Mouse (Mus musculus) erythroid progenitor cell, adult 5-6 weeks (primary cell): Measurements from ENCODE around the gene Ccdc184. TPM values are rescaled to one million over a fixed set of nuclear protein-coding genes. Genes with fewer than 3 reads are reported as not detected.

Source experiments
- ATAC-seq: replicated peaks from 2 replicates; pipeline ENCODE4 v1.8.0; 2016; ENCODE audit warnings: moderate number of reproducible peaks, mild to moderate bottlenecking, moderate TSS enrichment, inconsistent platforms; ENCODE audit not compliant: poor library complexity, low FRiP score, severe bottlenecking
- total RNA-seq, 2 experiments: library from RNA; stranded (forward) in 1 of 2; stranded (reverse) in 1 of 2; fragments of 150-400 nt in 1 of 2; fragments of 186-747, 209-891 nt in 1 of 2; gene quantifications; 2 replicates each; pipeline versions ENCODE4 v1.2.3 to v1.2.4; 2015 to 2017; ENCODE audit warnings: low replicate concordance in 2 of 2

Ccdc184 gene
- total RNA-seq (2015; ENCODE audit: low replicate concordance) = not detected in 2 replicates
- total RNA-seq (2017; ENCODE audit: low replicate concordance) = not detected in 2 replicates

DNA sequence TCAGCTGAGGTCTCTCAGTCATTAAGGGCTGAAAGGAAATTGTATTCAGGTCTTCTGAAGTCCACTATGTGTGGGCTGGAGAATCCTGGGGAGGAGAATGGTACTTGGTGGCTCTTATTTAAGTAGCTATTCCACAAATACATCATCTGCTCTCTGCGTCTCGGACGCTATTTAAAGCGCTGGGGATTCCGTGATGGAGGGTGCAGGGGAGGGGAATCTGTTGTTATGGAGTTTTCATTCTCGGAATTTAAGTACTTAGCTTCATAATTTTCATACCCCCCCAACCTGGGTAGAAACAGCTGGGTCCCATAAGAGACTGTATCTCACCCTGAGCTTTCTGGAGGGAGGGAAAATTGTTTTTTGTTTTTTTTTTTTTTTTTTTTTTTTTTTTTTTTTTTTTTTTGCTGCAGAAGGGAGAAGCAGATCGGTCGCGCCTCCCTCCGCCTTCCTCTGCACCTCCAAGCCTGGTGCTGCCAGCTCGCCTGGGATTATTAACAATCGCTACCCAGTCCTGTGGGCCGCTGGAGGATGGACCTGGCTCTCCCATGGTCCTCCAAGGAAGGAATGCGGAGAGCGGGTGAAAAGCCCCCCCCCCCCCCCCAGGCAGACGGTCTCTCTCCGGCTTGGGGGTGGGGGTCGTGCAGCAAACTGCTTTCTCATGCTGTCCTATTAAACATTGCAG is at the start of gene Ccdc184:
Gene Ccdc184, plus strand, starts transcription at position 196 of the 682 bp plus-strand sequence.
- no peak for ATAC-seq

DNA sequence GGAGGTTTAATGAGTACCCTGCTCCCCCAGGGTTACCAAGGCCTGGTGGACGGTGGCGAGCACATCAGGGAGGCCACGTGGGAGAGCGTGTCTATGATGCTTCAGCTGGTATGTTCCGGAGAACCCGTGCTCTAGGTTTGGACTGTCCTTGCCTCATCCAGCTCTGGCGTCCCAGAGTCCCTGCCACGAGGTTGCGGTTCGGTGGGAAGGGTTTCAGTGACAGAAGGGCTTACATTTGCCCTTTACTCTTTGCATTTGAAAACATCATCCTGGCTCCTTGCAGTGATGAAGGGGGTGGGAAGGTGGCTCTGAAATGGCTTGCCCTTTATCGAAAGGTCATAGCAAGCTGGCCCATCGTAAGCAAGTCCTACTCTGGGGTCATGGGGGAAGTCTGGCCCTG is 47.6 kb upstream of the Ccdc184 start:
- no peak for ATAC-seq

GRCm38 (mm10) chr15:98120831-98121230 is 46.1 kb upstream of the Ccdc184 start:
- ATAC-seq = no peak

GRCm38 (mm10) chr15:98131001-98131400 is 36.0 kb upstream of the Ccdc184 start:
- ATAC-seq = no peak

DNA sequence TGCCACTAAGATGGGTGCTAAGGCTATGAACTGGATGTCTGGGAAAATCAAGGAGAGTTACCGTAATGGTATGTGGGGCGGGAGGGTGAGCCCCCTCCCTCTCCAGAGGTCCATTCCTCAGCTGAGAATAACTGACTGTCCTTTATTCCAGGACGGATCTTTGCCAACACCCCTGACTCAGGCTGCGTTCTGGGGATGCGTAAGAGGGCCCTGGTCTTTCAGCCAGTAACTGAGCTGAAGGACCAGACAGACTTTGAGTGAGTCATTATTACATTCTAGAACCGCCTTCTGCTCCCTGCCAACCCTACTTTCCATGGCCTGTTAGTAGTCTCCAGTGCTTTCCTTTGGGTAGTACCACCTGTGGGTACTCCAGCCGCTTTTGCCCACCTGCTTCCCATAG is 35.5 kb upstream of the Ccdc184 start:
- no peak for ATAC-seq

- no peak for ATAC-seq
Measured at GRCm38 (mm10) chr15:98131942-98132655, 34.9 kb upstream of the Ccdc184 start.

DNA sequence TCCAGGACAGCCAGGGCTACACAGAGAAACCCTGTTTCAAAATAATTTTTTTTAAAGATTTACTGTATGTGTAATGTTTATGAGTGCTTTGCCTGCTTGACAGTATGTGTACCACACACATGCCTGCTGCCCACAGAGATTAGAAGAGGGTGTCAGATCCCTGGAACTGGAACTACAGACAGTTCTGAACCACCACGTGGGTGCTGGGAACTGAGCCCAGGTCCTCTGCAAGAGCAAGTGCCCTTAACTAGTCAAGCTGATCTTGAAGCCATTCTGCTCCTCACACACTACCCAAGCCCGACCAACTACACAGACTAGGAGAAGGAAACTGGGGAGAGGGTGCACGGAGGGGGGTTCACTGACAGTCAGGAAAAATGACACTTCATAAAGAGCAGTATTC is 33.5 kb upstream of the Ccdc184 start:
- no peak for ATAC-seq

DNA sequence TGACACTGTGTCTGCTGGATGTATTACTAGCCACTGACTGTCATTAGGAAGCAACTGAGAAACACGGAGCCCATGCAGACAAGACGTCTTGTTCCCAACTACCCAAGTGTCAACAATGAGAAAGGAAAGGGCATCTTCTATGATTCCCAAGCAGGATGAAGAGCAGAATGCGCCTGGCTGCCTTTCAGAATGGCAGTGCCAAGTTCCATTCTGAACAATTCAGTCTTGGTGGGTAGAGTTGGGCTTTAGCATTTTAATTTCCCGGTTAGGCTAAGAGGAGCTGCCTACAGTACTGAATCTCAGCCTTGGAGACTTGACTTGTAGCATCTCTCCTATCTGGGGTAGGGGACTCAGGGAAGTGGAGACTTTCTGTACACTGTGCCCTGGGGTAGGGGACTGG is 32.9 kb upstream of the Ccdc184 start:
- no peak for ATAC-seq

DNA sequence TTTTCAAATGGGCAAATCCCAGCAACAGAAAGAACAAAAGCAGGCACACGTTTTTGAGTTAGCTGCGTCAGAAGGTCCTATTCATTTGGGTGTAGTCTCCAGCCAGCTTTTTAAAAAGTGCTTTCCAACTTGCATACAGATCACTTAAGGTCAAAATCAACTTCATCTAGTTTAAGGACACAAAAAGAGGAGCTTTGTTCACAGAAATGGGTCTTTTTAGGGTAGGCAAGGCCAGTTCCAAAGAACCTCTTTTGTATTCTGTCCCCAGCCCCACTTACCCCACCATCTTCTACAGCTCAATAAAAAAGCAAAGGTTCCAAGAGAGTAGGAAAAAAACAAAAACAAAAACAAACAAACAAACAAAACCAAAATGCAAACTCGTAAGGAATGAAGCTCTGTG is 32.3 kb upstream of the Ccdc184 start:
- no peak for ATAC-seq

DNA sequence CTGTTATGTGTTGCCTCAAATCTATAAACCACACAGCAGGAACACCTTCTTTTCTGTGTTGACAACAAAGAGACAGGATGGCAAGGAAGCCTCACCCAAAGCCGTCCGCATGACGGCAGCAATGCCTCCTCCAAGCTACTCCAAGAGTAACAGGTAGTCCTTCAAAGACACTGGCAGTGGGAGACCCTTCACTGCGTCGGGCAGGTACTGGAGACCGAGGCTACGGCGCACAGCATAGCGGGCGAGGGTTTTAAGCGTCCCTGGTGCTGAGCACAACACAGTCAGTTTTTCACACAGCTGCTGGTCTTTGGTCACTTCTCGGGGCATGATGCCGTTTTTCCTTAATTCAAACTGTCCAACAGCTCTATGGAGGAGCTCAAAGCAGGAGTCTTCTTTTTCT is 31.3 kb upstream of the Ccdc184 start:
- ATAC-seq = no peak

DNA sequence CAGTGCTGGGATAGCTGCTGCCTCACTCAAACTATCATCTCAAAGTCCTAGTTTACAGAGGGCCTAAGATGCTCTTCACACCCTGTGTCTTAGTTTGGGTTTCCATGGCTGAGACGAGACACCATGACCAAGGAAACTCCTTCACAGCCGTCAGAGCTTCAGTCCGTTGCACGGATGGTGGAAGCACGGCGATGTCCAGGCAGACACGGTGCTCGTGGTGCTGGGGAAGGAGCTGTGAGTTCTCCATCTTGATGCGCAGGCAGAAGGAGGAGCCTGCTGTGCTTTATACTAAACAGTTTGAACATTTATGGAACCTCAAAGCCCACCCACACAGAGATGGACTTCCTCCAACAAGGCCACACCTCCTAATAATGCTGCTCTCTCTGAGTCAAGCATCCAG is 30.1 kb upstream of the Ccdc184 start:
- no peak for ATAC-seq

DNA sequence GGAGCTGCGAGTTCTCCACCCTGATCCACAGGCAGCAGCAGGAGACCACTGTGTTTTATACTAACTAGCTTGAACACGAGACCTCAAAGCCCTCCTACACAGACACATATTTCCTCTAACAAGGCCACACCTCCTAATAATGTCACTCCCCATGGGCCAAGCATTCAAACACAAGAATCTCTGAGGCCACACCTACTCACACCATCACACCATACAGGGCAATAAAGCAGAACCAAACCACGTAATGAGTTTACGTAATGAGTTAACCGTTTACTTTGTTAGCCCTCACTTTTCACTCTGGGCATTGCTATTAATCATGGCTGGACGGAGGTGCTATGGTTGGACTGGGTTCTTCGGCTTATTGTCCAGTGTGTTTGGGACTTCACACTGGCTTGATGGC is 27.2 kb upstream of the Ccdc184 start:
- ATAC-seq = no peak

- no peak for ATAC-seq
Measured at GRCm38 (mm10) chr15:98140809-98141208, 26.1 kb upstream of the Ccdc184 start.

- ATAC-seq = no peak
Measured at GRCm38 (mm10) chr15:98142515-98142914, 24.4 kb upstream of the Ccdc184 start.

- ATAC-seq = peak; percentile 42
Measured at GRCm38 (mm10) chr15:98144861-98145507, 22.0 kb upstream of the Ccdc184 start.

DNA sequence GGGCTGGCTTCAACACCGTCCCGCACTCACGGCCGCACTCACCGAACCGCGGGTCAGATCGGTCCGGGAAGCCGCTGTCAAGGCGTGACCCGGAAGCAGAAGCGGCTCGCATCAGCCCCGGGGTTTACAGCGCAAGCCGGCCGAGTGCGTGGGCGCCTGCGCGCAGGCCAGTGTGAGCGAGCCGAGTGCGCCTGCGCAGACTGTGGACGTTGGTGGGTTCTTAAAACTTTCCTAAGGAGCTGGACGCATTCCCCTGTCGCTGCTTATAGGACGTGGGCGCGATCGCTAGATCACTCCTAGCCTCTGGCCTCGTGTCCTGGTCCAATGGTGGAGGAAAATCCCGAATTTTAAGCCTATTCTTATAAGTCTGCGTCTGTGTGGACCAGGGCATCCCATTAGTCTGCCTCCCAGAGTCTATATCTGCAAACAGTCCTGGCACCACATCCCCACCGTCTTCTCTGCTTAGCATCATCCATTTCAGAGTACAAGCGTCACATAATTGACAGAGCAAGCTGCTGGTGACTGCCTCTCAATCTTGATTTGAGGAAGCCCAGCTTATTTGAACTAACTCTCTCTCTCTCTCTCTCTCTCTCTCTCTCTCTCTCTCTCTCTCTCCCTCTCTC is 21.3 kb upstream of the Ccdc184 start:
- peak; percentile 99 for ATAC-seq

GRCm38 (mm10) chr15:98148356-98148755 is 18.6 kb upstream of the Ccdc184 start:
- no peak for ATAC-seq

DNA sequence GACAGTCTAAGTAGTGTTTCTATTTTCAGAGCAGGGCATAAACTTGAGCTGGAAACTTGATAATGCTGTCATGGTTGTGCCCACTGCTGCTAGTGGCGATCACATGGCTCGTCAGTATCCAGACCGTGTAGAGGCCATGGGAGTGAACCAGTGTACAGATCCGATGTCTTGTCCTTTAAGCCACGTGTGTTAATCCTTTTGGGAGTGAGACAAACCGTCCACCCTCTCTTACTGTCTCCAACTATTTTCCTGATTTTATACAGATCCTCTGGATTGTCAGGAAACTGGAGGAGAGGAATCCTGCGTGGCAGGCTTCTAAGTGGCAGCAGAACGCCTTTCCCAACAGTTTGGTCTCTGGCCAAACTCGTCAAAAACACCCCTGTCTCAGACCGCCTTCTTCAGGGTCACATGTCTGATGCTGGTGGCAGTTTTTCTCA is 17.8 kb upstream of the Ccdc184 start:
- no peak for ATAC-seq

DNA sequence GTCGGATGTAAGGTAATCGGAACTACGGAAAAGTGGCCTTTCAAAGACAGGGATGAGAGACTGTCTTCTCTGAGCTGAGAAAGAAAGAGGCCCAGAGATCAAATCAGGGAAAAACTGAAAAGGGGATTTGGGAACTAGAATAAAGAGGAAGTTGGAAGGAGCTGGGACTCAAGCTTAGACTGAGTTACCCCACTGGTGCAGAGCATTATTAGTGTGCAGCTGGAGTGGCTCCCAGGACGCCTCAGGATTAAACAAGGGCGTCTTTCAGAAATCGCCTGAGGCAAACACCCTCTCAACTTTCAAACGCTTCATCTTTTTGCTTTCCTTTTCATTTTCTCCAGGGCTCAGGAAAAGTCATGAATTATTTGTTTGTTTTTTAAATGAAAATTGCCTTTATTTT is 14.0 kb upstream of the Ccdc184 start:
- no peak for ATAC-seq

GRCm38 (mm10) chr15:98153625-98154024 is 13.3 kb upstream of the Ccdc184 start:
- 0 out of 2 replicates have a peak, but pooled peaks have one; percentile 63 for ATAC-seq
